Mouse (Mus musculus): ENCODE results near the gene Bpifb1. TPM values are rescaled to one million over a fixed set of nuclear protein-coding genes. Genes with fewer than 3 reads are reported as not detected.

Gene Bpifb1
- total RNA-seq, 2 experiments from 2014 or later, result 0.17 TPM; not detected in 1

Other genes starting within 250 kb of the Bpifb1 start
- gene Bpifa6, start 215.9 kb upstream of the Bpifb1 start, total RNA-seq (2021), result not detected
- gene Bpifa2, start 182.6 kb upstream of the Bpifb1 start, total RNA-seq (2021), result not detected
- gene Bpifa3, start 60.5 kb upstream of the Bpifb1 start, total RNA-seq (2021), result not detected
- gene Bpifa1, start 47.9 kb upstream of the Bpifb1 start, total RNA-seq (2021), result not detected
- not detected for gene Bpifa5, start 28.2 kb upstream of the Bpifb1 start, total RNA-seq (2021)
- gene Bpifb5, start 32.9 kb downstream of the Bpifb1 start, total RNA-seq (2021), result not detected
- not detected for gene Bpifb9a, start 67.0 kb downstream of the Bpifb1 start, total RNA-seq (2021)
- gene Bpifb9b, start 116.4 kb downstream of the Bpifb1 start, total RNA-seq (2021), result not detected
- gene Cdk5rap1, start 182.2 kb downstream of the Bpifb1 start, total RNA-seq (2021), result 10 to 100 TPM; 23.1 to 25.6 TPM
- gene Snta1, start 217.3 kb downstream of the Bpifb1 start, total RNA-seq (2021), result 10 to 100 TPM; 88.8 to 90.4 TPM
- gene Cbfa2t2, start 245.7 kb downstream of the Bpifb1 start, total RNA-seq (2021), result 10 to 100 TPM; 14.3 to 18.4 TPM

Measured in heart, postnatal 25 days (tissue).